Mouse (Mus musculus) G1E (cell line): ENCODE results near the gene Gm10721.
"Not testable (repeated sequence)": the region's sequence is repeated elsewhere in the genome, so short reads cannot be mapped to it uniquely, and the experiment has no call there.

Source experiments
- CTCF ChIP-seq: IDR thresholded peaks from 2 replicates; pipeline ENCODE4 v1.5.1; 2012; ENCODE audit warnings: low read depth, low read length, inconsistent platforms, mixed read lengths
- TAL1 ChIP-seq: conservative IDR thresholded peaks from 2 replicates; pipeline ENCODE4 v1.6.1; 2012; ENCODE audit warnings: low read depth, low read length, inconsistent platforms, mixed read lengths

DNA sequence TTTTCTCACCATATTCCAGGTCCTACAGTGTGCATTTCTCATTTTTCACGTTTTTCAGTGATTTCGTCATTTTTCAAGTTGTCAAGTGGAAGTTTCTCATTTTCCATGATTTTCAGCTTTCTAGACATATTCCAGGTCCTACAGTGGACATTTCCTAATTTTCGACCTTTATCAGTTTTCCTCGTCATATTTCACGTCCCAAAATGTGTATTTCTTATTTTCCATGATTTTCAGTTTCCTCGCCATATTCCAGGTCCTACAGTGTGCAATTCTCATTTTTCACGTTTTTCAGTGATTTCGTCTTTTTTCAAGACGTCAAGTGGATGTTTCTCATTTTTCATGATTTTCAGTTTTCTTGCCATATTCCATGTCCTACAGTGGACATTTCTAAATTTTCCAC, 14.3 kb downstream of the Gm10721 start:
- TF ChIP-seq CTCF, TAL1: not testable (repeated sequence)
